Mouse (Mus musculus): ENCODE results near the gene Btnl2. TPM values are rescaled to one million over a fixed set of nuclear protein-coding genes. Genes with fewer than 3 reads are reported as not detected.

Btnl2 gene
- polyA plus RNA-seq, 1 experiment from 2014 or later, result not detected

- Histone ChIP-seq H3K4me3 (no peak overlapping the region), H3K27me3 (0 out of 2 replicates have a peak, but pooled peaks cover under 1% of the 10 kb centered on the region), H3K36me3 (no peaks in the 10 kb centered on the region), H3K9ac (no peak overlapping the region), H3K9me3 (no peaks in the 10 kb centered on the region), H3K4me1 (replicated peaks) (no peaks in the 10 kb centered on the region), H3K4me2 (no peak overlapping the region), H3K27ac (replicated peaks) (no peak overlapping the region)
- 77% methylated on average over 3 of the region's 3 CpGs for WGBS
- ATAC-seq (ENCODE audit: low read depth), result no peak
Measured at GRCm38 (mm10) chr17:34384699-34385098, 30.1 kb downstream of the Btnl2 start.

GRCm38 (mm10) chr17:34386656-34387055 is 32.0 kb downstream of the Btnl2 start:
- no peaks in the 10 kb centered on the region for H3K4me1 ChIP-seq (replicated peaks)
- H3K4me2 ChIP-seq, result no peak overlapping the region
- 79% methylated on average over 2 of the region's 2 CpGs for WGBS
- 0 out of 2 replicates have a peak, but pooled peaks cover 4% of the 10 kb centered on the region for H3K27me3 ChIP-seq
- H3K9me3 ChIP-seq, result no peaks in the 10 kb centered on the region
- no peaks in the 10 kb centered on the region for H3K36me3 ChIP-seq
- no peak overlapping the region for H3K27ac ChIP-seq (replicated peaks)
- H3K4me3 ChIP-seq, result no peak overlapping the region
- no peak overlapping the region for H3K9ac ChIP-seq
- ATAC-seq (ENCODE audit: low read depth), result no peak

GRCm38 (mm10) chr17:34388513-34388912 is 33.9 kb downstream of the Btnl2 start:
- 39% methylated on average over 4 of the region's 4 CpGs for WGBS
- H3K27ac ChIP-seq (replicated peaks), result no peak overlapping the region
- H3K9me3 ChIP-seq, result no peaks in the 10 kb centered on the region
- ATAC-seq (ENCODE audit: low read depth), result no peak
- no peak overlapping the region for H3K4me3 ChIP-seq
- no peak overlapping the region for H3K9ac ChIP-seq
- H3K27me3 ChIP-seq, result 0 out of 2 replicates have a peak, but pooled peaks cover 6% of the 10 kb centered on the region
- H3K36me3 ChIP-seq, result no peaks in the 10 kb centered on the region
- 0 out of 2 replicates have a peak, but pooled peaks cover 6% of the 10 kb centered on the region for H3K4me1 ChIP-seq (replicated peaks)
- no peak overlapping the region for H3K4me2 ChIP-seq

- Histone ChIP-seq H3K4me1 (replicated peaks) (0 out of 2 replicates have a peak, but pooled peaks cover 6% of the 10 kb centered on the region), H3K4me2 (peak overlapping the region; percentile 60; the same call in 1 of the 2 replicates), H3K27me3 (0 out of 2 replicates have a peak, but pooled peaks cover 6% of the 10 kb centered on the region), H3K4me3 (no peak overlapping the region), H3K9me3 (no peaks in the 10 kb centered on the region), H3K27ac (replicated peaks) (no peak overlapping the region), H3K9ac (no peak overlapping the region), H3K36me3 (no peaks in the 10 kb centered on the region)
- no peak for ATAC-seq (ENCODE audit: low read depth)
- 73% methylated on average over 7 of the region's 7 CpGs for WGBS
Measured at GRCm38 (mm10) chr17:34391507-34391906, 36.9 kb downstream of the Btnl2 start.

GRCm38 (mm10) chr17:34392321-34392720 is 37.7 kb downstream of the Btnl2 start:
- no peaks in the 10 kb centered on the region for H3K9me3 ChIP-seq
- H3K4me2 ChIP-seq, result peak overlapping the region; percentile 60
- H3K4me3 ChIP-seq, result peak overlapping the region; percentile 35
- ATAC-seq (ENCODE audit: low read depth), result no peak
- H3K9ac ChIP-seq, result peak overlapping the region; percentile 38
- WGBS, result 4% methylated on average over 24 of the region's 24 CpGs
- H3K27ac ChIP-seq (replicated peaks), result no peak overlapping the region
- H3K4me1 ChIP-seq (replicated peaks), result 0 out of 2 replicates have a peak, but pooled peaks cover 6% of the 10 kb centered on the region
- 0 out of 2 replicates have a peak, but pooled peaks cover 6% of the 10 kb centered on the region for H3K27me3 ChIP-seq
- no peaks in the 10 kb centered on the region for H3K36me3 ChIP-seq

- no peak for ATAC-seq (ENCODE audit: low read depth)
- Histone ChIP-seq H3K9ac (no peak overlapping the region), H3K4me2 (no peak overlapping the region), H3K36me3 (no peaks in the 10 kb centered on the region), H3K4me3 (no peak overlapping the region), H3K9me3 (no peaks in the 10 kb centered on the region), H3K27ac (replicated peaks) (no peak overlapping the region), H3K27me3 (no peaks in the 10 kb centered on the region), H3K4me1 (replicated peaks) (peaks cover 7% of the 10 kb centered on the region; the same call in 1 of the 2 replicates)
- WGBS, result 68% methylated on average over 5 of the region's 5 CpGs
Measured at GRCm38 (mm10) chr17:34397357-34397756, 42.7 kb downstream of the Btnl2 start.

- Histone ChIP-seq H3K9me3 (no peaks in the 10 kb centered on the region), H3K9ac (0 out of 2 replicates have a peak overlapping the region, but pooled peaks have one; percentile 12), H3K27me3 (no peaks in the 10 kb centered on the region), H3K36me3 (no peaks in the 10 kb centered on the region), H3K4me1 (replicated peaks) (peaks cover 5% of the 10 kb centered on the region; the same call in 1 of the 2 replicates), H3K4me2 (peak overlapping the region; percentile 63), H3K27ac (replicated peaks) (peak overlapping the region; percentile 99), H3K4me3 (peak overlapping the region; percentile 55)
- ATAC-seq (ENCODE audit: low read depth), result peak; percentile 86
- WGBS, result 16% methylated on average over 9 of the region's 9 CpGs
Measured at GRCm38 (mm10) chr17:34398058-34398710, 43.6 kb downstream of the Btnl2 start.

- peak within 1 kb of the TSS; percentile 81 for H3K9ac ChIP-seq
- peak within 1 kb of the TSS; percentile 99 for H3K27ac ChIP-seq (replicated peaks)
- ATAC-seq (ENCODE audit: low read depth), result peak; percentile 99
- 6% methylated on average over 34 of the region's 34 CpGs for WGBS
- no peaks in the 10 kb centered on the region for H3K9me3 ChIP-seq
- H3K36me3 ChIP-seq, result no peaks in the 10 kb centered on the region
- H3K4me2 ChIP-seq, result peak within 1 kb of the TSS; percentile 63
- peak within 1 kb of the TSS; percentile 55 for H3K4me3 ChIP-seq
- peaks cover 5% of the 10 kb centered on the region; the same call in 1 of the 2 replicates for H3K4me1 ChIP-seq (replicated peaks)
- H3K27me3 ChIP-seq, result no peaks in the 10 kb centered on the region
Measured at GRCm38 (mm10) chr17:34398711-34399393, 44.2 kb downstream of the Btnl2 start, which contains the start of gene BC051142. Gene BC051142, plus strand, starts transcription at chr17:34398820.

- peaks cover 5% of the 10 kb centered on the region; the same call in 1 of the 2 replicates for H3K4me1 ChIP-seq (replicated peaks)
- no peaks in the 10 kb centered on the region for H3K36me3 ChIP-seq
- WGBS, result 47% methylated on average over 4 of the region's 4 CpGs
- no peak for ATAC-seq (ENCODE audit: low read depth)
- H3K9me3 ChIP-seq, result no peaks in the 10 kb centered on the region
- H3K27ac ChIP-seq (replicated peaks), result peak overlapping the region; percentile 99
- peak overlapping the region; percentile 63 for H3K4me2 ChIP-seq
- H3K4me3 ChIP-seq, result peak overlapping the region; percentile 55
- peak overlapping the region; percentile 81 for H3K9ac ChIP-seq
- H3K27me3 ChIP-seq, result no peaks in the 10 kb centered on the region
Measured at GRCm38 (mm10) chr17:34399394-34399715, 44.7 kb downstream of the Btnl2 start.

- no peak overlapping the region for H3K9ac ChIP-seq
- WGBS, result 20% methylated on average over 6 of the region's 6 CpGs
- no peaks in the 10 kb centered on the region for H3K4me1 ChIP-seq (replicated peaks)
- peaks cover 10% of the 10 kb centered on the region; the same call in 1 of the 2 replicates for H3K27me3 ChIP-seq
- no peaks in the 10 kb centered on the region for H3K9me3 ChIP-seq
- ATAC-seq (ENCODE audit: low read depth), result peak; percentile 50; the same call in 1 of the 2 replicates
- H3K27ac ChIP-seq (replicated peaks), result no peak overlapping the region
- H3K4me3 ChIP-seq, result no peak overlapping the region
- no peak overlapping the region for H3K4me2 ChIP-seq
- H3K36me3 ChIP-seq, result no peaks in the 10 kb centered on the region
Measured at GRCm38 (mm10) chr17:34411117-34411516, 56.5 kb downstream of the Btnl2 start.
